Mouse (Mus musculus): Measurements from ENCODE around the gene Notch2.

DNA sequence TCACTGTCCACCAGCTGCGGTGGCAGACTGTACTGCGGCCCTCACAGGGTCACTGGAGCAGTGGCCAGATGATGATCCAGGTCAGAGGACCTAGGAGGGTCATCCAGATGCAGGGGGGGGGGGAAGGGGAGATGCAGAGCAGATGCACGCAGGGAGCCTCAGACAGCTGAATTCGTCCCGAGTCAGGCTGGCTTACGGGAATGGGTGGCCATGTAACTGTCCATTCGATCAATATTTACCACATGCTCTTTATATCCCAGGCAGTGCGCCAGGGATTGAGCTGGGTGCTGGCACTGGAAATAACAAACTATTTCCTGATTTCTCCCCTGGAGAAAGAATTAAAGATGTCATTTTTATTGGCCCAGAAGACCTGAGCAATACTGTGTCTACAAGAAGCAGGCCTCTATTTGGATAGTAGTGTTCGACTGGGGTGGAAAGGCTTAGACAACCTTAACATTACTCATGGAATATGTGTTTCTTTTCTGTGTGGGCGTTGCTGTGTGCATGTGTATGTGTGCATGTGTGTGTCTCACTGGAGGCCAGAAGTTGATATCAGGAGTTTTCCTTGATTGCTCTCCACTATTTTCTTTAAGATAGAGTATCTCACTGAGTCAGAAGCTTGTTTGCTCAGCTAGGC is 28.3 kb upstream of the Notch2 start:
- TF ChIP-seq CTCF (IDR thresholded peaks at IDR 0.05; ENCODE audit: low read depth) (no peak), EP300 (optimal IDR thresholded peaks at IDR 0.05) (no peak)

Measured in stomach, postnatal 0 days (tissue).